Comparison of ENCODE assay signal across 24 mouse cellular contexts in genomic region chr11:87821502-87821901, GRCm38 (mm10). TPM values are rescaled to one million over a fixed set of nuclear protein-coding genes. Genes with fewer than 3 reads are reported as not detected.
"Had no signal": no experiment of that assay in that cellular context is flagged by ENCODE, and none has a peak within 500 bp of the region (broad histone marks: within the 10 kb centered on the region; RNA-seq: fewer than 3 reads in every experiment).

No protein-coding gene starts in this region.

- H3K27ac ChIP-seq: intestine, embryonic 15.5 days; limb, embryonic 12.5 days; liver, embryonic 13.5 days; lung, embryonic 15.5 days; macrophage; midbrain, embryonic 12.5 days; neural tube, embryonic 13.5 days; stomach, postnatal 0 days had no signal

- H3K4me2 ChIP-seq: intestine, embryonic 15.5 days; limb, embryonic 12.5 days; liver, embryonic 13.5 days; lung, embryonic 15.5 days; midbrain, embryonic 12.5 days; neural tube, embryonic 13.5 days had no signal

- H3K9ac ChIP-seq: intestine, embryonic 15.5 days; limb, embryonic 12.5 days; liver, embryonic 13.5 days; liver, postnatal 0 days; lung, embryonic 15.5 days; midbrain, embryonic 12.5 days; neural tube, embryonic 13.5 days had no signal

- DNase-seq: kidney, adult 18-20 months; kidney, postnatal 10 days; kidney, postnatal 4 days; liver; liver, embryonic 13.5 days; liver, postnatal 0 days; lung, postnatal 14 days; retina, postnatal 1 day; right cerebral cortex, postnatal 14 days; thymus, adult 18-20 months; thymus, postnatal 25 days had no signal

- H3K9me3 ChIP-seq: intestine, embryonic 15.5 days; limb, embryonic 12.5 days; liver, embryonic 13.5 days; lung, embryonic 15.5 days; megakaryocyte, embryonic 14.5 days; midbrain, embryonic 12.5 days; neural tube, embryonic 13.5 days had no signal

- ATAC-seq: intestine, embryonic 15.5 days; liver, postnatal 0 days; midbrain, embryonic 16.5 days had no signal

- H3K4me3 ChIP-seq: intestine, embryonic 15.5 days; limb, embryonic 12.5 days; liver, embryonic 13.5 days; lung, embryonic 15.5 days; megakaryocyte, embryonic 14.5 days; midbrain, embryonic 12.5 days; neural tube, embryonic 13.5 days had no signal

- H3K36me3 ChIP-seq: intestine, embryonic 15.5 days; limb, embryonic 12.5 days; liver, embryonic 13.5 days; lung, embryonic 15.5 days; midbrain, embryonic 12.5 days; neural tube, embryonic 13.5 days had no signal

RNA-seq across cellular contexts. Expression of gene Lpo, which starts 6.6 kb away (rescaled TPM):
- polyA plus RNA-seq: kidney, embryonic 14.5 days; liver, embryonic 13.5 days; liver, postnatal 0 days; macrophage; small intestine, adult 2 months; urinary bladder, adult 2 months had no signal

RNA-seq across cellular contexts. Expression of gene Mpo, which starts 28.1 kb away (rescaled TPM):
- total RNA-seq: left cerebral cortex, postnatal 36 days had no signal

RNA-seq across cellular contexts. Expression of gene Epx, which starts 53.8 kb away (rescaled TPM):
- polyA plus RNA-seq: lung, embryonic 15.5 days; macrophage; midbrain, embryonic 12.5 days; urinary bladder, adult 2 months had no signal
